Mouse (Mus musculus): ENCODE results near the gene Slc22a13.

GRCm38 (mm10) chr9:119155416-119155815, 53.5 kb downstream of the Slc22a13 start:
- TF ChIP-seq MYOD1 (IDR thresholded peaks at IDR 0.05; ENCODE audit: control insufficient read depth in 1 of 3, insufficient read length in 2 of 3, low read depth in 2 of 3) (no peak), MAX (IDR thresholded peaks at IDR 0.05; ENCODE audit: low read depth) (no peak), POLR2A (IDR thresholded peaks at IDR 0.05; ENCODE audit: insufficient read length, low read depth) (no peak), TCF12 (IDR thresholded peaks at IDR 0.05; ENCODE audit: insufficient read depth, poor library complexity, severe bottlenecking) (no peak), MYOG (IDR thresholded peaks at IDR 0.05; ENCODE audit: control insufficient read depth in 1 of 3, insufficient read depth in 1 of 3, insufficient read length in 2 of 3, low read depth in 2 of 3) (no peak), USF1 (IDR thresholded peaks at IDR 0.05; ENCODE audit: low read depth) (no peak), E2F4 (IDR thresholded peaks at IDR 0.05; ENCODE audit: insufficient read depth) (no peak)

Data from myocyte (in vitro differentiated cells).